Mouse (Mus musculus): ENCODE measurements around the gene Rnf41.

- TF ChIP-seq CTCF (IDR thresholded peaks at IDR 0.05; ENCODE audit: low read depth, low read length) (no peak), POLR2A (IDR thresholded peaks at IDR 0.05; ENCODE audit: extremely low read depth, insufficient read depth, low read length) (no peak)
Observed at GRCm38 (mm10) chr10:128490232-128490631, 78.8 kb downstream of the Rnf41 start.

Data from liver, adult 2 months (tissue).